ENCODE assay signal across 8 mouse cellular contexts in genomic region chr5:109844753-109845186, GRCm38 (mm10).
DNase-seq lines count a peak whose midpoint lies in the region; ATAC-seq lines count a peak whose summit lies in the region.

No protein-coding gene starts in this region.

- ATAC-seq in intestine, embryonic 14.5 days (replicated peaks; ENCODE audit: low FRiP score, low TSS enrichment, low read depth): peak; percentile 96
- ATAC-seq in liver, embryonic 16.5 days (ENCODE audit: low read depth): peak; percentile 96
- peak; percentile 87 for ATAC-seq in neural tube, embryonic 11.5 days (ENCODE audit: insufficient read depth, low FRiP score, low TSS enrichment)

- H3K9me3 ChIP-seq in intestine, embryonic 14.5 days (ENCODE audit: control insufficient read depth, low read length): no peaks in the 10 kb centered on the region
- H3K9me3 ChIP-seq in liver, embryonic 16.5 days (replicated peaks; ENCODE audit: control insufficient read depth, low read length): no peaks in the 10 kb centered on the region
- no peaks in the 10 kb centered on the region for H3K9me3 ChIP-seq in neural tube, embryonic 11.5 days (ENCODE audit: control insufficient read depth, low read length)

- H3K36me3 ChIP-seq in intestine, embryonic 14.5 days (ENCODE audit: control insufficient read depth, insufficient read depth, low read length): no peaks in the 10 kb centered on the region
- H3K36me3 ChIP-seq in liver, embryonic 16.5 days (ENCODE audit: control insufficient read depth, insufficient read depth): no peaks in the 10 kb centered on the region
- H3K36me3 ChIP-seq in neural tube, embryonic 11.5 days (ENCODE audit: control insufficient read depth, insufficient read depth, low read length): no peaks in the 10 kb centered on the region

- H3K27me3 ChIP-seq in intestine, embryonic 14.5 days (replicated peaks; ENCODE audit: control insufficient read depth, insufficient read depth, low read length): no peaks in the 10 kb centered on the region
- no peaks in the 10 kb centered on the region for H3K27me3 ChIP-seq in liver, embryonic 16.5 days (ENCODE audit: control insufficient read depth, insufficient read depth, low read depth, low read length)
- no peaks in the 10 kb centered on the region for H3K27me3 ChIP-seq in neural tube, embryonic 11.5 days (ENCODE audit: control insufficient read depth, insufficient read depth, low read length)

- no peak overlapping the region for H3K27ac ChIP-seq in intestine, embryonic 14.5 days (ENCODE audit: low read depth)
- H3K27ac ChIP-seq in liver, embryonic 16.5 days (ENCODE audit: low read length): no peak overlapping the region
- H3K27ac ChIP-seq in neural tube, embryonic 11.5 days (ENCODE audit: low read depth, low read length): no peak overlapping the region

- H3K4me2 ChIP-seq in intestine, embryonic 14.5 days (ENCODE audit: low read length): peak overlapping the region; percentile 50
- peak overlapping the region; percentile 59 for H3K4me2 ChIP-seq in liver, embryonic 16.5 days (ENCODE audit: low read depth, low read length)
- peak overlapping the region; percentile 35 for H3K4me2 ChIP-seq in neural tube, embryonic 11.5 days (ENCODE audit: low read depth)

- 8% methylated on average over 15 of the region's 15 CpGs for WGBS in intestine, embryonic 14.5 days
- 2% methylated on average over 15 of the region's 15 CpGs for WGBS in liver, embryonic 16.5 days (ENCODE audit: insufficient replicate concordance)
- WGBS in neural tube, embryonic 11.5 days: 10% methylated on average over 15 of the region's 15 CpGs

- peak overlapping the region; percentile 47 for H3K4me3 ChIP-seq in intestine, embryonic 14.5 days (ENCODE audit: low read depth, low read length)
- peak overlapping the region; percentile 68 for H3K4me3 ChIP-seq in liver, embryonic 16.5 days (ENCODE audit: low read depth, low read length)
- H3K4me3 ChIP-seq in neural tube, embryonic 11.5 days (ENCODE audit: low read depth, low read length): peak overlapping the region; percentile 41

- DNase-seq in ES-CJ7 (ENCODE audit: low read depth, low spot score): peak; percentile 94
- DNase-seq in brain, adult 2 months (ENCODE audit: low read depth, low spot score): peak; percentile 24
- peak; percentile 32 for DNase-seq in forelimb bud, embryonic 11.5 days (ENCODE audit: low read depth, low spot score)
- peak; percentile 71 for DNase-seq in intestine, embryonic 14.5 days (ENCODE audit: low spot score)
- peak; percentile 54 for DNase-seq in neural tube, embryonic 11.5 days (ENCODE audit: low spot score)
- peak; percentile 89 for DNase-seq in thymus, postnatal 0 days (ENCODE audit: low spot score)
- no peak for DNase-seq in layer of hippocampus, postnatal 10 days (ENCODE audit: low spot score in 2 of 2)

- H3K9ac ChIP-seq in intestine, embryonic 14.5 days (ENCODE audit: low read length): peak overlapping the region; percentile 49
- peak overlapping the region; percentile 66 for H3K9ac ChIP-seq in liver, embryonic 16.5 days (ENCODE audit: low read depth, low read length)
- H3K9ac ChIP-seq in neural tube, embryonic 11.5 days (ENCODE audit: low read length): peak overlapping the region; percentile 53

- H3K4me1 ChIP-seq in intestine, embryonic 14.5 days (replicated peaks; ENCODE audit: control insufficient read depth, insufficient read depth, low read length): no peaks in the 10 kb centered on the region
- no peaks in the 10 kb centered on the region; the same call in 1 of the 2 replicates for H3K4me1 ChIP-seq in liver, embryonic 16.5 days (ENCODE audit: control insufficient read depth, low read depth, low read length)
- no peaks in the 10 kb centered on the region for H3K4me1 ChIP-seq in neural tube, embryonic 11.5 days (ENCODE audit: control insufficient read depth, insufficient read depth, low read length)

Comparison
In these comparisons a context has a peak if more than half of its experiments do, and no peak if none do; other contexts are left out.
1. DNase-seq: peak in ES-CJ7 (single experiment), brain, adult 2 months (single experiment), forelimb bud, embryonic 11.5 days (single experiment), intestine, embryonic 14.5 days (single experiment), neural tube, embryonic 11.5 days (single experiment) and thymus, postnatal 0 days (single experiment); none in layer of hippocampus, postnatal 10 days (0 of 2).
2. Peak in every context shown above with its lines, with median percentiles within 50 percentile points of each other: ATAC-seq, H3K4me2 ChIP-seq, H3K4me3 ChIP-seq and H3K9ac ChIP-seq.